Mouse (Mus musculus): Measurements from ENCODE around the gene Atg10. TPM values are rescaled to one million over a fixed set of nuclear protein-coding genes. Genes with fewer than 3 reads are reported as not detected.

The Atg10 gene
- polyA plus RNA-seq, 1 experiment from 2014 or later = 13.8 TPM

DNA sequence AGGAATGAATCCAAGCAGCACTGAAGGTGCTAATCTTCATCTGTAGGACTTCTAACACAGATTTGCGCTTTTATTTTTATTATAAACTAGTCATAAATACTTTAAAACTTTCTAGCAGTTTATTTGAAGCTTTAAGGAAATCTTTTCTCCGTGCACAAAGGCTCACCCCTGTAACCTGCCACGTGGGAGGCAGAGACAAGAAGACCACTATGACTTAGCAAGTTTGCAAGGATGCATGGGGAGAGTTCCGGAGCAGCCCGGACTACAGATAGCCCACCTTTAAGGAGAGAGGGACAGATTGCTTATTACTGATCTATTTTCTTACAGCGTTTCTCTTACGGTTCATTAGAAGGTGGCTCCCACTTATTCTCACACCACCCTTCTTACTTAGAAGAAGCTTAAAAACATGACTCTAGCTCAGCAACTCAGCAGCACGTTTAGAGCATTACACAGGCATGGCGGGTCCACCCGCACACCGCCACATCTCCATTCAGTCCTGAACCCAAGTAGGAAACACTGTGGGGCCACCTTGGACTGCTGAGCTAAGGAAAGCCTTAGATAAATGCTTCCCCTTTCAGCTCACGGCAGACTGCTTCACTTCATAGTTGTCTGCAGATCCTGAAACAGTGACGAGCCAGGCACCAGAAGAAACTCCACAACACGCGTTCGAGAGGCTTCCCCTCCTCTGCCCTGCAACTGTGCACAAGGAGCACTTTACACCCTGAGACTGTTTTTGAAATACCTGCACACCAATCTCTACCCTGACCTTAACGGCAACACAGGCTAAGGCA, 54.0 kb downstream of the Atg10 start:
- no peaks in the 10 kb centered on the region for H3K9me3 ChIP-seq
- H3K4me2 ChIP-seq = no peak overlapping the region
- no peaks in the 10 kb centered on the region for H3K36me3 ChIP-seq (replicated peaks)
- H3K4me1 ChIP-seq = no peaks in the 10 kb centered on the region
- H3K9ac ChIP-seq = no peak overlapping the region
- no peak overlapping the region for H3K27ac ChIP-seq
- no peak for ATAC-seq (replicated peaks)
- WGBS = 78% methylated on average over 17 of the region's 17 CpGs
- H3K27me3 ChIP-seq (replicated peaks) = no peaks in the 10 kb centered on the region
- no peak overlapping the region for H3K4me3 ChIP-seq

DNA sequence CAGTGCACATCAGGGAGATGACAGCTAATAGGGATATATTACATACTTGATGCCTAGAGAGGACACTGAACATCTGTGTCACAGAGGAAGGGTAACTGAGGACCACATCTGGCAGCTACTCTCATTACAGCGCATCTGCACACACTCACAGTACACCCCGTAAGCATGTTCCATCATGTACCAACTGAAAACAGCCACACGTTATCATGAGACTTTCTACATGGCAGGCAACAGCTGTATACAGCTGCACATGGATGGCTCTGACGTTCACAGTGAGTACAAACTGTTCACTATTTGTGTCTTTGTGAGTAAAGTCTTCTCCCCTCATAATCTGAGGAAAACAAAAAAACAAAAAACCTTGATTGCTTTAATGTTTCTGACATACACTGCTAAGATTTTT, 55.3 kb downstream of the Atg10 start:
- no peaks in the 10 kb centered on the region for H3K9me3 ChIP-seq
- H3K27me3 ChIP-seq (replicated peaks) = no peaks in the 10 kb centered on the region
- no peaks in the 10 kb centered on the region for H3K4me1 ChIP-seq
- WGBS = 86% methylated on average over 4 of the region's 4 CpGs
- no peak overlapping the region for H3K4me2 ChIP-seq
- H3K4me3 ChIP-seq = no peak overlapping the region
- no peak overlapping the region for H3K27ac ChIP-seq
- no peak overlapping the region for H3K9ac ChIP-seq
- no peak for ATAC-seq (replicated peaks)
- no peaks in the 10 kb centered on the region for H3K36me3 ChIP-seq (replicated peaks)

DNA sequence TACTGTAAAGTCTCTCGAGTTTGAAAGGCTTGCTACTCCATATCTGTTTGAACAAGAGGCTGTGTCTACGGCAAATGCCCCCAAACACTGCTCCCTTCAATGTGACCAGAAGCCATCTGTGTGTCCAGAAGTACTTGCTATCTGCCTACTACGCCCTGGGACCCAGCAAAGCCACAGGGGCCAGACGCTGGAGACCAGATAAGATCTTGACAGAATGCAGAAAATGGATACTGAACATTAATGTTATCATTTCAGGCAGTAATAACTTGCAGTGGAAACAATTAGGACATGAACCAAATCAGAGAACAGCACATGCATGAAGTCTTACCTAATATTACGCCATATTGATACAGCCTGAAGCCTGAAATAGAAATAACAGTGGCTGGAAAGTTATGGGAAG, 56.2 kb downstream of the Atg10 start:
- Histone ChIP-seq H3K9me3 (no peaks in the 10 kb centered on the region), H3K4me2 (no peak overlapping the region), H3K4me1 (no peaks in the 10 kb centered on the region), H3K27me3 (replicated peaks) (no peaks in the 10 kb centered on the region), H3K9ac (no peak overlapping the region), H3K36me3 (replicated peaks) (no peaks in the 10 kb centered on the region), H3K4me3 (no peak overlapping the region), H3K27ac (no peak overlapping the region)
- WGBS = 83% methylated on average over 5 of the region's 5 CpGs
- ATAC-seq (replicated peaks) = no peak

DNA sequence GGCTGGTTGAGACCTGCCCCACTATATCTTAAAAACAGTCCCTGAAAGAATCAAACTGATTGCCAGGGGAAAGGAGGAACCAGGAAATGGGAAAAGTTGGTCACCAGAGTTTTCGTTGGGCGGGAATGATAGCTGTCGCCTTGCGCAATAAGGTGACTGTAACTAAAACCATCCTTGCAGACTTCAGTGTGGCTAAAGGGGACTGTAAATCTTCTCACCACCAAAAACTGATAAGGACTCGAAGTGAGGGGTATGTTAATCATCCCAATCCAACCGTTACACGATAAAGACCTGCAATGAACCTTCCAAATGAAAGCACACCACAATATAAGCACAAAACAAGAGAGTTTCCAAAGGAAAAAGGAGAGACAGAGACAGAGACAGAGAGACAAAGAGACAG, 57.5 kb downstream of the Atg10 start:
- Histone ChIP-seq H3K4me2 (no peak overlapping the region), H3K27ac (no peak overlapping the region), H3K4me1 (no peaks in the 10 kb centered on the region), H3K9me3 (no peaks in the 10 kb centered on the region), H3K27me3 (replicated peaks) (no peaks in the 10 kb centered on the region), H3K36me3 (replicated peaks) (no peaks in the 10 kb centered on the region), H3K4me3 (no peak overlapping the region), H3K9ac (no peak overlapping the region)
- 91% methylated on average over 7 of the region's 7 CpGs for WGBS
- ATAC-seq (replicated peaks) = no peak

DNA sequence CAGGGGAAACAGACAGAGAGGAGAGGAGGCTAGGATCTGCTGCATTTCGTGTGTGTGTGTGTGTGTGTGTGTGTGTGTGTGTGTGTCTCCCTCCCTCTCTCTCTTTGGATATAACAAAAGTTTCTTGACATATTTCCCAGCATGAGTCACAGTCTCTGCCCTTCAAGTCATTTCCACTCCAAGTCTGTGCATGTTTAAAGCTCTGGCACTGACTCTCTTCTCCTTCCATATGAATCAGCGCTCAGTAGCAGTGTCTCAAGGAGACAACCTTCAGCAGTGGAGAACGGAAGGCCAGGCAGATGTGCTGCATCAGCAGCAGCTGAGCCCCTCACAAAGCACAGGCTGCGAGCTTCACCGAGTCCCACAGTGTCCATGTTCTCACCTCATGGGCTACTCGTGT, 58.6 kb downstream of the Atg10 start:
- 73% methylated on average over 6 of the region's 6 CpGs for WGBS
- Histone ChIP-seq H3K4me2 (no peak overlapping the region), H3K9me3 (no peaks in the 10 kb centered on the region), H3K4me1 (no peaks in the 10 kb centered on the region), H3K27ac (no peak overlapping the region), H3K9ac (no peak overlapping the region), H3K36me3 (replicated peaks) (no peaks in the 10 kb centered on the region), H3K4me3 (no peak overlapping the region), H3K27me3 (replicated peaks) (no peaks in the 10 kb centered on the region)
- ATAC-seq (replicated peaks) = no peak

DNA sequence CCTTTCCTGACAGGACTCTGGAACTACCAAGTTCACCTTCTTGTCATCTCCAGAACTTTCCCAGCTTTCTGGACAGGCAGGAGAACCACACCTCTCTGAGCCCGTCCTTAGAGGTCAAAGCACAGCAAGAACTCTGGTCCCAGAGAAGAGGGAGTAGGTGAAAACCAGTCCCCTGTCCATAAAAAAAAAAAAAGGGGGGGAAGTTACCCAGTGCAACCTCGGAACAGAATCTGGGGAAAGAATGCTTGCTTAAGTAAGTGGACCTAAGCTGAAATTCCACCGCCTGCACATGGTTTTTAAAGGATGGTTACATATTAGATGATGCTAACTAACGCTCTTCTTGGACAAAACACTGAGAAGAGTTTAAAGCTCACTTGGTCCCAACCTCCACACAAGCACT, 60.5 kb downstream of the Atg10 start:
- H3K9ac ChIP-seq = no peak overlapping the region

DNA sequence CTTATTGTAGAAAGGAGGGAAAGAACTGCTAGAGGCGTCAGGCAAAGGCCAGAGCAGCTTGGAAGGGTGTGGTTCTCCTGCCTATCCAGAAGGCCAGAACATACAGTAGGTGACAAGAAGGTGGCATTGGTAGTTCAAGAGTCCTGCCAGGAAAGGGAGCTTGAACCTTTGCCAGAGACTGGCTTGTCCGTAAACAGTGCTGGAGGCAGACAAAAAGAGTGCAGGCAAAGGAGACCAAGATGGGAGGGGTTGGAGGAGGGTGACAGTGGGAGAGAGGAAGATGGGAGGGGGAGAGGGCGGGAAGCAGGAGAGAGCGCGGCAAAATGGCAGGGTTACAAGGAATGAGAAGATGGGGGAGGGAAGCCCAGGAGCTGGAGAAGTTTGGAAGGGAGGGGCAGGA, 61.3 kb downstream of the Atg10 start:
- no peaks in the 10 kb centered on the region for H3K4me1 ChIP-seq
- H3K4me2 ChIP-seq = no peak overlapping the region
- no peak overlapping the region for H3K4me3 ChIP-seq
- no peaks in the 10 kb centered on the region for H3K36me3 ChIP-seq (replicated peaks)
- 24% methylated on average over 5 of the region's 5 CpGs for WGBS
- no peak for ATAC-seq (replicated peaks)
- H3K27me3 ChIP-seq (replicated peaks) = no peaks in the 10 kb centered on the region
- no peak overlapping the region for H3K27ac ChIP-seq
- no peak overlapping the region for H3K9ac ChIP-seq
- H3K9me3 ChIP-seq = no peaks in the 10 kb centered on the region

More for the DNA sequence above, 60.5 kb downstream of the Atg10 start:
- Histone ChIP-seq H3K4me2 (no peak overlapping the region), H3K4me1 (no peaks in the 10 kb centered on the region), H3K27ac (no peak overlapping the region), H3K36me3 (replicated peaks) (no peaks in the 10 kb centered on the region), H3K27me3 (replicated peaks) (no peaks in the 10 kb centered on the region), H3K4me3 (no peak overlapping the region), H3K9me3 (no peaks in the 10 kb centered on the region)
- WGBS = 77% methylated on average over 4 of the region's 4 CpGs
- no peak for ATAC-seq (replicated peaks)

DNA sequence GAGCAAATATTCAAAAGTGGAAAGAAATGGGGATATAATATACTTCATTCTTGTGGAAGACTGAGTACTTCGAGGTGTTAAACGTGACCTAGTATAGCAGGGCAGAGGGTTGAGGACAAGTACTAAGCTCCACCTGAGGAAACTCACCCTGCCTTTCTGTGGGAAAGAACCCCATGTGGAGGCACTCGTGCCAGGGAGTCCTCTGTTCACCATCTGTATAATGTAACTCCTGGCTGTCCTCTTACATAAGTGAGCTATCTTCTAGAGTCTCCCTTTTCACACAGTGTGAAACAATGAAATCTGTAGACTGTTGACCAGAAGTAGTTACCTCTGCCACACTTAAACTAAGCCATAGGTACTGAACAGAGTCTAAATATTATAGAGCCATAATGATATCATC, 63.2 kb downstream of the Atg10 start:
- Histone ChIP-seq H3K27ac (no peak overlapping the region), H3K4me1 (no peaks in the 10 kb centered on the region), H3K27me3 (replicated peaks) (no peaks in the 10 kb centered on the region), H3K4me3 (no peak overlapping the region), H3K36me3 (replicated peaks) (no peaks in the 10 kb centered on the region), H3K4me2 (no peak overlapping the region), H3K9ac (no peak overlapping the region), H3K9me3 (no peaks in the 10 kb centered on the region)
- 80% methylated on average over 3 of the region's 3 CpGs for WGBS
- ATAC-seq (replicated peaks) = no peak

DNA sequence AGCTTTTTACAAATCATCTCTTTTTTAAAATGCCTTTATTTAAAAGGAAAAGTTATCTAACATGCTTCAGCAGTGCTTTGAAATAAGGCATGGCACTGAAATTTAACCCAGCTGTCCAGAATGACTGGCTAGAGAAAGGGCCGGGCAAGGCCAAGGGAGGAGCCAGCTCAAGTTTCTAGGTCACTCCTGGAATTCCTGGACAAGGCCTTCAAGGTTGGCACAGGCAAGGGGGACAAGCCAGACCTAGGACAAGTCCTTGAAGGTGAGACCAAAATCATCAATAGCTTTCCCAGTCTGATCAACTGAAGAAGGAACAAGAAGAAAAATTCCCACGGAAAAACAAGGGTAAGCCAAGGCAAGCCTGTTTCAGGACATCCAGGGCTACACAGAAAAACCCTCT, 63.9 kb downstream of the Atg10 start:
- no peak for ATAC-seq (replicated peaks)
- Histone ChIP-seq H3K27me3 (replicated peaks) (no peaks in the 10 kb centered on the region), H3K4me2 (no peak overlapping the region), H3K36me3 (replicated peaks) (no peaks in the 10 kb centered on the region), H3K4me3 (no peak overlapping the region), H3K27ac (no peak overlapping the region), H3K4me1 (no peaks in the 10 kb centered on the region), H3K9ac (no peak overlapping the region), H3K9me3 (no peaks in the 10 kb centered on the region)
- 82% methylated on average over 2 of the region's 2 CpGs for WGBS

DNA sequence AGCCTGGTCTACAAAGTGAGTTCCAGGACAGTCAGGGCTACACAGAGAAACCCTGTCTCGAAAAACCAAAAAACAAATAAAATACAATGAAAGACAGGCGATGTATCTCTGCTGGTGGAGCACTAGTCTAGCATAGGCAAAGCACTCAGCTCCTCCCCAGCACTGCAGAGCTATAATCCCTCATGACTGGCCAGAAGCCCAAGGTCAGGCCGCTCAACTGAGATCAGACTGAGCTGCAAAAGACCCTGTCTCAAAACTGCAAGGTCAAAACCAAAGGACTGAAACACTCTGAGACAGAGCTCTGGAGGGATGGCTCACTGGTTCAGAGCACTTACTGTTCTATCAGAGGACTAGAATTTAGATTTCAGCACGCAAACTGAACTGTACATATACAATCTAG, 65.8 kb downstream of the Atg10 start:
- Histone ChIP-seq H3K4me2 (no peak overlapping the region), H3K4me3 (no peak overlapping the region), H3K9ac (no peak overlapping the region), H3K27me3 (replicated peaks) (no peaks in the 10 kb centered on the region), H3K27ac (no peak overlapping the region), H3K4me1 (no peaks in the 10 kb centered on the region), H3K9me3 (no peaks in the 10 kb centered on the region), H3K36me3 (replicated peaks) (no peaks in the 10 kb centered on the region)
- no peak for ATAC-seq (replicated peaks)
- WGBS = 93% methylated on average over 4 of the region's 4 CpGs

DNA sequence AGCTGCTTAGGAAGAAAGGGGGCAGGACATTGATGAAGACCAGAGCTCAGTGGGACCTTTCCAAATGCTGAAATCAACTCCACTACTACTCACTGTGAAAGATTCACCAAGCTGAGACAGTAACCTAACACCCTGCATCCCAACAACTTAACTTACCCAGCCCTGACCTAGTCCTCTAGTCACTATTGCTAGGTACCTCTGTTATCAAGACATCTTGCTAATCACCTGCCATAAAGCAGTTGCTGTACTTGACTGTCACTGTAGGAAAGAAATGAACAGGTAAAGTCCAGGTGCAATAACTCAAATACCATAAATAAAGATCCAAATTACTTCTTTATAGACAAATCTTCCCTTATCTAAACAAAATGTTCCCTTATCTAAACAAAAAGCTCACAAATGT, 66.3 kb downstream of the Atg10 start:
- H3K4me3 ChIP-seq = no peak overlapping the region
- no peak overlapping the region for H3K27ac ChIP-seq
- H3K4me2 ChIP-seq = no peak overlapping the region
- no peak for ATAC-seq (replicated peaks)
- H3K27me3 ChIP-seq (replicated peaks) = no peaks in the 10 kb centered on the region
- H3K4me1 ChIP-seq = no peaks in the 10 kb centered on the region
- no peaks in the 10 kb centered on the region for H3K36me3 ChIP-seq (replicated peaks)
- H3K9me3 ChIP-seq = no peaks in the 10 kb centered on the region
- no peak overlapping the region for H3K9ac ChIP-seq

DNA sequence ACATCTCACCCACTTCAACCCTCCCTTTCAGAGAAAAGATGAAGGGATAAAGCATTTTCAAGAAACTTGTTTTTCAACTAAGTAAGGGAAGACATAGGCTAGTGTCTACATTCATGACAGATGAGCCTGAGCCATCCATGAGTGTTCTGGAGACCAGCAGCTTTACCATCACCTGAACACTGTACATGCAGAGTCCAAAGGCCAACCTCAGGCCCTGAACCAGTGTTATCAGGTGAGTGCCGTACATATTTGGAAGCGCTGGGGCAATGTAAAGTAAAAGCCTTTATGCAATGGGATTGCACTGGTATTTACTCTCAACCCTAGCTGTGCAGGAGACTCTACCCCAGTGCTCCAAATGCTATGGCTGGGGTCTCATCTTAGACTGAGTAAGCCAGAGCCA, 66.8 kb downstream of the Atg10 start:
- Histone ChIP-seq H3K27me3 (replicated peaks) (no peaks in the 10 kb centered on the region), H3K4me2 (no peak overlapping the region), H3K9me3 (no peaks in the 10 kb centered on the region), H3K36me3 (replicated peaks) (no peaks in the 10 kb centered on the region), H3K9ac (no peak overlapping the region), H3K4me1 (no peaks in the 10 kb centered on the region), H3K27ac (no peak overlapping the region), H3K4me3 (no peak overlapping the region)
- ATAC-seq (replicated peaks) = no peak
- 96% methylated on average over 2 of the region's 2 CpGs for WGBS

DNA sequence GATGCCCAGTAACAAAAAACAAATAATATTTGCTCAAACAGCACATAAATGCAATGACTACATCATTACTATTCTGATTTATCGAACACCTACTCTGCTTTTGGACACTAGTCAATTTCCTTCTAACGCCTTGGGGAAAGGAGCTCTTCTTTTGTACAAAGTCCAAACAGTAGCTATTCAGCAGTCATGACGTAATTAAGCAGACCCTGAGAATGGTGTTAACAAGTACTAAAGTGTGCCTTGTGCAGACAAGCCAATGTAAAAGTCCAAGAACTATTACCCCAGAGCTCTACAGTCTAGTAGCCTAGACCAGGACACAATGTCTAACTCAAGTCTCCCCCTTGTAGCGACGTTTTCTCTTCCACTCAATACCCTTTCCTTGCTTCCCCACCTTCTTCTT, 67.5 kb downstream of the Atg10 start:
- Histone ChIP-seq H3K36me3 (replicated peaks) (no peaks in the 10 kb centered on the region), H3K27me3 (replicated peaks) (no peaks in the 10 kb centered on the region), H3K27ac (no peak overlapping the region), H3K4me2 (no peak overlapping the region), H3K9me3 (no peaks in the 10 kb centered on the region), H3K9ac (no peak overlapping the region), H3K4me3 (no peak overlapping the region), H3K4me1 (no peaks in the 10 kb centered on the region)
- no peak for ATAC-seq (replicated peaks)
- WGBS = 76% methylated on average over 5 of the region's 5 CpGs
